Mouse (Mus musculus) stomach, embryonic 14.5 days (tissue): ENCODE results near the gene Phf20. TPM values are rescaled to one million over a fixed set of nuclear protein-coding genes. Genes with fewer than 3 reads are reported as not detected.

Experiments
- ATAC-seq: fragments of 200-750 bp; cut with Nextera tagmentation; 2 replicates; pipeline ENCODE4 v1.8.0; 2017; ENCODE audit warnings: low read depth, moderate TSS enrichment; ENCODE audit not compliant: insufficient number of reproducible peaks, insufficient read depth, low FRiP score
- H3K27ac ChIP-seq: fragments of 300-500 bp; sonication (generic); 2 replicates; pipeline ENCODE4 v1.5.1; 2014; ENCODE audit warnings: mild to moderate bottlenecking, low read length, moderate library complexity, mixed read lengths
- H3K27me3 ChIP-seq: fragments of 300-500 bp; sonication (generic); 2 replicates; pipeline ENCODE4 v1.6.1; 2014; ENCODE audit warnings: low read length, control low read depth, mixed read lengths; ENCODE audit not compliant: control insufficient read depth, insufficient read depth
- H3K36me3 ChIP-seq: fragments of 300-500 bp; sonication (generic); 2 replicates; pipeline ENCODE4 v1.6.1; 2014; ENCODE audit warnings: mild to moderate bottlenecking, control low read depth, low read length, moderate library complexity, mixed read lengths; ENCODE audit not compliant: control insufficient read depth, insufficient read depth
- H3K4me1 ChIP-seq: fragments of 300-500 bp; sonication (generic); 2 replicates; pipeline ENCODE4 v1.6.1; 2014; ENCODE audit warnings: low read length, control low read depth, mixed read lengths; ENCODE audit not compliant: control insufficient read depth, insufficient read depth
- H3K4me2 ChIP-seq: fragments of 300-500 bp; sonication (generic); replicated peaks from 2 replicates; pipeline ENCODE4 v1.6.1; 2014; ENCODE audit warnings: low read depth, low read length, control low read depth
- H3K4me3 ChIP-seq: fragments of 300-500 bp; sonication (generic); 2 replicates; pipeline ENCODE4 v1.5.1; 2014; ENCODE audit warnings: low read depth, low read length, control low read depth
- H3K9ac ChIP-seq: fragments of 300-500 bp; sonication (generic); replicated peaks from 2 replicates; pipeline ENCODE4 v1.6.1; 2014; ENCODE audit warnings: low read depth, mild to moderate bottlenecking, control low read depth, low read length, moderate library complexity, mixed read lengths
- H3K9me3 ChIP-seq: fragments of 300-500 bp; sonication (generic); 2 replicates; pipeline ENCODE4 v1.6.1; 2016; ENCODE audit warnings: low read depth, low read length, control low read depth; ENCODE audit not compliant: control insufficient read depth
- WGBS: fragments of 180-500 bp; shearing (Covaris S2); extraction: QIAGEN DNeasy Blood & Tissue Kit; methylation state at CpG from one replicate; pipeline ENCODE4 v1.1.7; 2014; 5-methylcytosine and 5-hydroxymethylcytosine counted together
- polyA plus RNA-seq: library from polyadenylated mRNA; unstranded; fragments of >200 nt; fragmentation: Nextera tagmentation; extraction: Ambion mirVana; gene quantifications from 2 replicates; pipeline ENCODE4 v1.2.1, GENCODE M21; 2014

Phf20 gene
- polyA plus RNA-seq, 1 experiment from 2014 or later = 93.0 TPM

DNA sequence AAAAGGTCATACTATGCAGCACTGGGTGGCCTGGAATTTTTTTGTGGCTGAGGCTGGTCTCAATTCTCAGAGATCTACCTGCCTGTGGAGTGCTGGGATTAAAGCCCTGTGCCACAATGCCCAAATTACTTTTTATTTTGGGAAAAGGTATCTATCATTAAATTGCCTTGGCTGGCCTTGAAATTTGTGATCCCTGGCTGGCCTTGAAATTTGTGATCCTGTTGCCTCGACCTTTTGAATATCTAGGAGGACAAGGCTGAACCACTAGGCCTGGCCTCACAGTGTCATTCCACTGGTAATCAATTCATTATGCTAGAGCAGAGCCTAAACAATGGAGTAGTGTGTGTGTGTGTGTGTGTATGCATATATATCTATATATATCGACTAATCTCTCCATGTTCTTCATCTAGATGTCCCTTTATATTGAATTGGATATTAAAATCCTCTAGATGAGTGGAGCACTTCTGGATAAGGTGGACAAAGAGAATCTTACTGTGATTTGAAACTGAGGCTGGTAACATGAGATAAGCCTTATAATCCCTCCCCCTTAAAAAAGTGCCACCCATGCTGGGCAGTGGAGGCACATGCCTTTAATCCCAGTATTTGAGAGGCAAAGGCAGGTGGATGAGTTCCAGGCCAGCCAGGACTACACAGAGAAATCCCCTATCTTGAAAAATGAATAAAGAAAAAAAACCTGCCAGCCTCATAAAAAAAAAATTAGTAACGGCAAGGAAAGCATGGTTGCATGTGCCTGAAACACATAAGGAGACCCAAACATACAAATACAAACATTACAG lies 3.0 kb upstream of the Phf20 start:
- Histone ChIP-seq H3K27ac (no peak overlapping the region), H3K9ac (no peak overlapping the region), H3K9me3 (no peaks in the 10 kb centered on the region), H3K27me3 (no peaks in the 10 kb centered on the region), H3K4me2 (no peak overlapping the region), H3K4me3 (no peak overlapping the region), H3K36me3 (no peaks in the 10 kb centered on the region), H3K4me1 (0 out of 2 replicates have a peak, but pooled peaks cover 5% of the 10 kb centered on the region)
- 68% methylated on average over 3 of the region's 3 CpGs for WGBS
- ATAC-seq = no peak

DNA sequence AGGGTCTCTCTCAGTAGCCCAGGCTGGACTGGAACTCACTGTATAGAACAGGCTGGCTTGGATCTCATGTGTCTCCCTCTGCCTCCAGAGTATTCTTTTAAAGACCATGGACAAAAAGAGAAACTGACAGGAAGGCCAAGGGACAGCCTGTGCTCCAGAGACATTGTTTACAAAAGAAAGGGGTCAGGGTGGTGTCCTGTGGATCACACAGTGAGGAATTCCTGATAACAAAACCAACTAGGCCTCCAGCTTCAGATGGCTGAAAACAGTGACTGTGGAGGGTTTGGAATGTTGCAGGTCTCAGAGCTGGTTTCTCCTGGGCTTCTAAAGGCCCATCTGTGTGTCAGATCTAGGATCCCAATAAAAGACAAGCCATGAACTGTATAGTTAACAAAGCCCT lies 1.7 kb upstream of the Phf20 start:
- H3K27me3 ChIP-seq = no peaks in the 10 kb centered on the region
- H3K4me2 ChIP-seq = no peak overlapping the region
- H3K9me3 ChIP-seq = no peaks in the 10 kb centered on the region
- no peak for ATAC-seq
- no peak overlapping the region for H3K27ac ChIP-seq
- H3K4me3 ChIP-seq = no peak overlapping the region
- no peaks in the 10 kb centered on the region for H3K36me3 ChIP-seq
- H3K9ac ChIP-seq = no peak overlapping the region
- peaks cover 5% of the 10 kb centered on the region; the same call in 1 of the 2 replicates for H3K4me1 ChIP-seq

DNA sequence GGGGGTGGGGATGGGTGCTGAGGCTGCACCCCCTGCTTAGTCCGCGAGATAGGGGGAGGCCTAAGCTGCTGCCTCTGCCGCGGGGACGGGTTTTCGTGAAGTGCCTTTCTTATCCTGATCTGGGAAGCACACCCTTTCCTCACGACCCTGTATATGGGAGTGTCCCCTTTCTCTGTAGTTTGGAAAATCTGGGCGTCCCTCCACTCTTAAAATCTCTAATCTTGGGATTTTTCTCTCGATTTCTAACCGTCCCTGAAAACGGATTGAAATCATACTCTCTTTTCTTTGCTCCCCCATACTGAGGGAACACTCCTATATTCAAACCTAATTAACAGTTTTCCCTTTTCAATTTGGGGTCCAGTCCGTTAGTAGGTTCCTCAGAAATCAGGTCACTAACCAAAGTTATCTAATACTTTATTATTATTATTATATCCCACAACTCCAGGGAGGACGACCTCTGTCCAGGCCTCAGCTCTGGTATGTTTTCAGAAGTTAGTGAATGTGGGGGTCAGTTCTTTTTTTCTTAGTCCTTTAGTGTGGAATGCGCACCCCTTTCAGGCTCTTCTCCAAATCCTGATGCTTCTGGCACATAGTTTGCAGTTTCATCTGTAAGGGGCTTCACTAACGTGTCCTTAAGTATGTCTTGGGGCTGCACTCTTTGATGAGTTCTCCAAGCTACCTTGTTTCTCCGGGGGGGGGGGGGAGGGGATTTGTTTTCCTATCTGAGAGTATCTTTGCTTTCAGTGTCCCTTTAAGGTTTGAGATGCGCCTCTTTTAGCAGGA lies 1.1 kb downstream of the Phf20 start:
- Histone ChIP-seq H3K9ac (peak overlapping the region; percentile 78), H3K27me3 (no peaks in the 10 kb centered on the region), H3K4me1 (peaks cover 8% of the 10 kb centered on the region; the same call in 1 of the 2 replicates), H3K4me3 (peak overlapping the region; percentile 66), H3K9me3 (no peaks in the 10 kb centered on the region), H3K36me3 (no peaks in the 10 kb centered on the region; the same call in 1 of the 2 replicates), H3K27ac (peak overlapping the region; percentile 91), H3K4me2 (peak overlapping the region; percentile 57)
- 5% methylated on average over 17 of the region's 17 CpGs for WGBS
- ATAC-seq = no peak

DNA sequence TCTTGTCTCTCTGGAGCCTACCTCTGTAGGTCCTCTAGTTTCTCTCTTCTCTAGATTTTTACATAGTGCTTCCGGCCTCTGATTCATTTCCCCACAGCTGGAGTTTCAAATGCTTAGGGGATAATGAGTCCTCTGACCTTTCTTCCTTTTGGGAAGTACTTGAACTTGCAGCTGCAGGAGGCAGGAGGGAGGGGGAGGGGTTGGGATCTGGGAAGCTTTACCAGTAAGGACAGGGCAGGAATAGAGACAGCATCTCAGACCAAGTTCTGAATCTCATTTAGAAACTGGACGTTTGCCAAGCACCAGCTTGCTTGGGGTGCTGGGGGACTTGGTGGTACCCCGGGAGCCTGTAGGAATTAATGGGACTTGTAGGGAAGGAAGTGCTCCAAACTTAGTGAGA lies 3.7 kb downstream of the Phf20 start:
- H3K4me3 ChIP-seq = no peak overlapping the region
- no peak overlapping the region for H3K27ac ChIP-seq
- H3K27me3 ChIP-seq = no peaks in the 10 kb centered on the region
- no peak overlapping the region for H3K4me2 ChIP-seq
- peaks cover 17% of the 10 kb centered on the region for H3K4me1 ChIP-seq
- ATAC-seq = no peak
- no peak overlapping the region for H3K9ac ChIP-seq
- H3K9me3 ChIP-seq = no peaks in the 10 kb centered on the region
- WGBS = 56% methylated on average over 3 of the region's 3 CpGs
- H3K36me3 ChIP-seq = no peaks in the 10 kb centered on the region; the same call in 1 of the 2 replicates

DNA sequence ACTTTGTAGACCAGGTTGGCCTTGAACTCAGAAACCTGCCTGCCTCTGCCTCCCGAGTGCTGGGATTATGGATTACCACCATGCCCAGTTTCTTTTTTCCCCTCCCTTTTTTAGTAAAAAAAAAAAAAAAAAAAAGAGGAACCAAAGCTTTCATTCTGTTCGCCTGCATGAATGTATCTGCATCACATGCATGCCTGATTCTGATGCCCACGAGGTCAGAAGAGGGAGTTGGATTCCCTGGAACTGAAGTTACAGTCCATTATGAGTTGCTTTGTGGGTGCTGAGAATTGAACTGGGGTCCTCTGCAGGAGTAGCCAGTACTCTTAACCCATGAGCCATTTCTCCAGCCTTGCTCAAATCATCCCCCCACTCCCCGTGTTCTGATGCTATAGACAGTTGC lies 5.2 kb downstream of the Phf20 start:
- Histone ChIP-seq H3K9me3 (no peaks in the 10 kb centered on the region), H3K9ac (no peak overlapping the region), H3K27ac (no peak overlapping the region), H3K4me3 (no peak overlapping the region), H3K4me1 (peaks cover 12% of the 10 kb centered on the region), H3K36me3 (no peaks in the 10 kb centered on the region; the same call in 1 of the 2 replicates), H3K4me2 (no peak overlapping the region), H3K27me3 (no peaks in the 10 kb centered on the region)
- 87% methylated on average over 4 of the region's 4 CpGs for WGBS
- no peak for ATAC-seq

DNA sequence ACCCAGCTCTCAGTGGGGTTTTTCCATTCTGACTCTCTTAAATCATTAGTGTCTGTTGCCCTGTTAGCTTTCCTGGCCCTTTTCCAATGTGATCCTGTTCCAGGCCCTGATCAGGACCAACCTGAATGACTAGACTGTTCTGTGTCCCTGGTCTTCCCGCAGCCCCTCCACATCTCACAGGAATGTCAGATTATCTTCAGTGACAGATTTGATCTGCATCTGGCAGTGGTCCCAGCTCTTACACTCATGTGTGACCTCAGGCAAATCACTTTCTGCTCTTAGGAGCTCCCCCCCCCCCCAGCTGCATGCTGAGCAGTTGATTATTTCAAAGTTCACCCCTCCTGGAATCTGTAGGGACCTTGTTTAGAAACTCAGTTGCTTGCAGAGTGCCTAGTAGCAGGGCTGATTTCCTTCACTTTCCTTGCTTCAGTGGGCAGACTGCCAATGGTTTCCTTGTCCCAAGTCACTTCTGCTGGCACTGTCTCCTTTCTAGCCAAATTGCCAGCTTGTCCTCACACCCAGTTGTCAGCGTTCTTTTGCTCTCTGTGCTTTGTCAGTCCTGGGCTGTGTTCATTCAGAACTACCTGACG lies 6.7 kb downstream of the Phf20 start:
- H3K4me1 ChIP-seq = peaks cover 12% of the 10 kb centered on the region
- H3K9ac ChIP-seq = no peak overlapping the region
- H3K27ac ChIP-seq = peak overlapping the region; percentile 17; the same call in 1 of the 2 replicates
- no peak overlapping the region for H3K4me3 ChIP-seq
- H3K4me2 ChIP-seq = no peak overlapping the region
- no peaks in the 10 kb centered on the region for H3K27me3 ChIP-seq
- no peaks in the 10 kb centered on the region for H3K9me3 ChIP-seq
- H3K36me3 ChIP-seq = peaks cover 4% of the 10 kb centered on the region; the same call in 1 of the 2 replicates
- peak; percentile 75; the same call in 1 of the 2 replicates for ATAC-seq
- 32% methylated on average over 3 of the region's 3 CpGs for WGBS

DNA sequence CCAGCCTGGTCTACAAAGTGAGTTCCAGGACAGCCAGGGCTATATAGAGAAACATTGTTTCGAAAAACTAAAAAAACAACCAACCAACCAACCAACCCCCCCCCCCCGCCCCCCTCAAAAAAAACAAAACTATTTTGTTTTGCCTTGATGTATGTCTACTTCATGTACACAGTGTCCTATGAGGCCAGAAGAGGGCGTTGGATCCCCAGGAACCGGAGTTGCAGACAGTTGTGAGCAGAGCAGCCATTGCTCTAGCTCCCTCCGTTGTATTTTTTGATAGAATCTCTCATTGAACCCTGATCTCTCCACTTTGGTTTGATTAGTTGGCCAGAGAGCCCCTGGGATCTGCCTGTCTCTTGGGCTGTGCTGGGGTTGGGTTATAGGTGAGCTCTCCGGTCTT lies 7.7 kb downstream of the Phf20 start:
- no peaks in the 10 kb centered on the region for H3K27me3 ChIP-seq
- H3K36me3 ChIP-seq = peaks cover 4% of the 10 kb centered on the region; the same call in 1 of the 2 replicates
- no peak overlapping the region for H3K27ac ChIP-seq
- H3K4me2 ChIP-seq = no peak overlapping the region
- peaks cover 12% of the 10 kb centered on the region for H3K4me1 ChIP-seq
- H3K4me3 ChIP-seq = no peak overlapping the region
- no peak overlapping the region for H3K9ac ChIP-seq
- WGBS = 92% methylated on average over 6 of the region's 6 CpGs
- H3K9me3 ChIP-seq = no peaks in the 10 kb centered on the region
- ATAC-seq = no peak

DNA sequence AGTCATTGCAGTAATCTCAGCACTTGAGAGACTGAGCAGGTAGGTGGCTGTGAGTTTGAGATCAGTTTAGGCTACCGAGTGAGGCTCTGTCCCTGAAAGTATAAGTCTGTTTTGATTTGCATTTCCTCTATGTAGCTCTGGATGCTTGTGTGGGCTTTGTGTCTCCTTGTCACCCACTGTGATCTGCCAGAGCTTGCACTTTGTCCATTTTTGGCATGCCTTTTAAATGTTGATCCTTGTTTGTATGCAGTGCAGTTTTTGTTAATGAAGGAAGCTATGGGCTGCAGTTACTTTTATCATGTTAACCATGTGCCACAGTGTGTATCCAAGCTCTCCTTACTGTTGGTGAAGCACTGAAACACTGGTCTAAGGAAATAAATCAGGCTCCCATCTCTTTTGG lies 21.5 kb downstream of the Phf20 start:
- H3K4me3 ChIP-seq = no peak overlapping the region
- no peaks in the 10 kb centered on the region; the same call in none of the 2 replicates for H3K36me3 ChIP-seq
- no peak overlapping the region for H3K27ac ChIP-seq
- no peaks in the 10 kb centered on the region for H3K9me3 ChIP-seq
- H3K4me1 ChIP-seq = no peaks in the 10 kb centered on the region
- ATAC-seq = no peak
- WGBS = 95% methylated on average over 1 of the region's 1 CpGs
- no peaks in the 10 kb centered on the region for H3K27me3 ChIP-seq
- no peak overlapping the region for H3K9ac ChIP-seq
- no peak overlapping the region for H3K4me2 ChIP-seq
